Mouse (Mus musculus) brain, embryonic 14.5 days (tissue): ENCODE measurements around the gene Ikzf4. TPM values are rescaled to one million over a fixed set of nuclear protein-coding genes. Genes with fewer than 3 reads are reported as not detected.

Experiments used
- DNase-seq: peaks from one replicate; pipeline ENCODE4 v3.0.0-alpha.2; 2011; ENCODE audit warnings: low read depth
- CTCF ChIP-seq: fragments of 200-500 bp; IDR thresholded peaks from 2 replicates; pipeline ENCODE4 v1.5.1; 2012; ENCODE audit warnings: inconsistent platforms, mild to moderate bottlenecking, moderate library complexity, borderline replicate concordance; ENCODE audit not compliant: insufficient read depth, insufficient read length; ENCODE audit errors: extremely low read depth
- POLR2A ChIP-seq: fragments of 200-500 bp; IDR thresholded peaks from 2 replicates; pipeline ENCODE4 v1.6.1; 2012; ENCODE audit warnings: mild to moderate bottlenecking, inconsistent platforms, borderline replicate concordance; ENCODE audit not compliant: poor library complexity, insufficient read depth, insufficient read length, severe bottlenecking; ENCODE audit errors: extremely low read depth
- polyA plus RNA-seq: library from polyadenylated mRNA; depleted of rRNA; stranded (reverse); fragments of >200 nt; gene quantifications from 2 replicates; pipeline ENCODE4 v1.2.3, GENCODE M21; 2012

Gene Ikzf4
- polyA plus RNA-seq, 1 experiment, result 31.3 TPM

DNA sequence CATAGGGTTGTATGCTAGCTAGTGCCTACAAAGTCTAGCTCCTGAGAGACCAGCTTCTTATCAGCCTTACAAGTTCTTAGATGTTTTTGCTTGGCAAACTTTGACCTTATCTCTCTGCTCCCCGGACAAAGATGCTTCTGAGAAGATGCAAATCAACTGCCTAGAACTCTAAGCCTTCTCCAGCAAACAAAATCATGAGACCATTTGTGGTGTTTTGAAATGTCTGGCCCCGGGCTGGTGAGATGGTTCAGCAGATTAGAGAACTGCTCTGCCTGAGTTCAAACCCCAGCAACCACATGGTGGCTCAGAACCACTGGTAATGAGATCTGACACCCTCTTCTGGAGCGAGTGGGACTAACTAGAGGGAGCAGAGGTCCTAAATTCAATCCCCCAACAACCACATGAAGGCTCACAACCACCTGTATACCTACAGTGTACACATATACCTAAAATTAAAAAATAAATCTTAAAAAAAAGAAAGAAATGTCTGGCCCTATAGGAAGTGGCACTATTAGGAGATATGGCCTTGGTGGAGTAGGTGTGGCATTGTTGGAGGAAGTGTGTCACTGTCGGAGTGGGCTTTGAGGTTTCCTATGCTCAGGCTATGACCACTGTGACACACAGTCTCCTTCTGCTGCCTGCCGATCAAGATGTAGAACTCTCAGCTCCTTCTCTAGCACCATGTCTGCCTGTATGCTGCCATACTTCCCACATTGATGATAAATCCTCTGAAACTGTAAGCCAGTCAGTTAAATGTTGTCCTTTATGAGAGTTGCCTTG, 17.8 kb upstream of the Ikzf4 start:
- no peak for TF ChIP-seq POLR2A
- TF ChIP-seq CTCF, result no peak
- DNase-seq, result no peak

GRCm38 (mm10) chr10:128662465-128662864, 16.7 kb upstream of the Ikzf4 start:
- DNase-seq, result no peak
- TF ChIP-seq CTCF (no peak), POLR2A (no peak)

DNA sequence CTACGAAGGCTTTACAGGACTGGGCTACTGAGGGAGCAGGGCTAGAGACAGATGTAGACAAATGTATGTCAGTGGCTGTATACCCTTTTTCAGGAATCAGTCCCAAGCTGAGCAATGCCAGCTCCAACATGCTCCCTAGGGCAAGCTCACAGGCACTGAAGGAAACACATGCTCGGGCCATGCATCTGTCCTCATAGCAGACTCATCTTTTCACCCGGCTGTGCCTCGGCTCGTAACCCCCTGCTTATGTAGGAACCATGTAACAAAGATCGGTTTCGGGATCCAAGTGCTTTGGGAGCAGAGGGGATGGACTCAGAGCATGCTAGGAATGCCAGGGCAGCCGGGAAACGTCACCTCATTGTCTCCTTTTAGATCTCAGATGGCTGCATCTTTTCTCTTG, 13.7 kb upstream of the Ikzf4 start:
- DNase-seq, result no peak
- TF ChIP-seq CTCF (no peak), POLR2A (no peak)

DNA sequence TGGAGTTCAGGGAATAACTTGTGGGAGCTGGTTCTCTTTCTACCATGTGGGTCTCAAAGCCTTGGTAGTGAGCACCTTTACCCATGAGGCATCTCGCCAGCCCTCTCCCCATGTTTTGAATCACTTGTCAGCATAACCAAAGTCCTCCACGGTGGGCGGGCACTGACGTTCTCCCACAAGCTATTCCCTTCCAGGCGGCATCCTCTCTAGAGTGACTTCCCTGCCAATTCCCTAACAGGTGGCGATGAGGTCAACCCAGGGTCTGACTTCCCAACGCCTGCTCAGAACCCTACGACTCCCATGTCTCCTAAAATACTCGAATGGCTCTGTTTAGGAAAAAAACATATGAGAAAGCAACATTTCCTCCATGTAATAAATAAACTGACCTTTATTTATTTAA, 12.1 kb upstream of the Ikzf4 start:
- no peak for DNase-seq
- TF ChIP-seq POLR2A (no peak), CTCF (no peak)

DNA sequence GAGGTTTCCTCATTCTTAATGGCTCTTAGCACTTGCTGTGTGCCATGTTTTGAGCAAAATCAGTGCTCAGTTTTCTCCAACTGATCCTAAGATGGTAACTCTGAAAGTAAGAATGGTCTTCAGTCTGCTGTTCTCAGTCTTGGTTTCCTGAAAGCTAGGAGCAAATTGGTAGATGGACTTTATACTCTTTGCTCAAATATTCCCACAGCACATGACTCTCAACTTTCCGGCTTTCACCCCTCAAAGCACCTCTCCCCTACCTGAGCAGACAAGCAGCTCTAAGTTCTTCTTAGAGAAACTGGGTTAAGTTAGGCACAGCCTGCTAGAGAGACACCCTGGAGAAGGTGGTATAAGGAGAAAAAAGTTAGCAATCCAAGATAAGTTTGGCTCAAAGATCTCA, 10.9 kb upstream of the Ikzf4 start:
- TF ChIP-seq CTCF, result no peak
- DNase-seq, result no peak

DNA sequence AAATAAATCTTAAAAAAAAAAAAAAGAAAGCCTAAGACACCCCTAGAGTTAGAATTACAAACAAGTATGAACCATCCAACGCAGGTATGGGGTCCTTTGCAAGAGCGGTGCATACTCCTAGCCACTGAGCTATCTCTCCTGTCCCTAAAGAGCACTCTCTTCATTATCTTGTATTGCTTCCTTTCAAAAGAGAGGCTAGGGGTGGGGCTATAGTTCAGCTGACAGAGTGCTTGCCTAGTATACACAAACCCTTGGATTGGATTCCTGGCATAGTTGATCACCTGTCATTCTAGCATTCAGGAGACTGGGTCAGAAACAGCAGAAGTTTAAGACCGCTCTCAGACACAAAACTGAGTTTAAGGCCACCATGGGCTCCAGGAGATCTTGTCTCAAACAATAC, 9.5 kb upstream of the Ikzf4 start:
- no peak for DNase-seq
- no peak for TF ChIP-seq POLR2A
- no peak for TF ChIP-seq CTCF

DNA sequence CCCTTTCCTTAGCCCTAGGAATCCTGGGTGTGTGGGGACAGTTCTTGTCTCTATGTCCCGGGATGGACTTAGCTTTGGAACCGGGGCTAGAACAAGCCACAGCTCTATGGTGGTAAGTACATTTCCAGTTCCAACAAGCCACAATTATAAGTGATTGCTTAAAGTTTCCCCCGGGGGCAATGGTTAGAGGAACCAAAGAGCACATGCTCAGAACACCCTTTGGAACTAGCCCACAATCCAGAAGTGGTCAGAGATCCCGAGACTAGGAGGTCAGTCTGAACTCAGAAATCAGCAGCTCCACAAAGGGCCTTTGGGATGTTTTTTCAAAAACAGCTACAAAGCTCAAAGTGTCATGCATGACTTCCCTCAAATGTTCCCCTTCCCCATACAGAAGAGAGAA, 8.1 kb upstream of the Ikzf4 start:
- TF ChIP-seq POLR2A, result no peak
- DNase-seq, result no peak

DNA sequence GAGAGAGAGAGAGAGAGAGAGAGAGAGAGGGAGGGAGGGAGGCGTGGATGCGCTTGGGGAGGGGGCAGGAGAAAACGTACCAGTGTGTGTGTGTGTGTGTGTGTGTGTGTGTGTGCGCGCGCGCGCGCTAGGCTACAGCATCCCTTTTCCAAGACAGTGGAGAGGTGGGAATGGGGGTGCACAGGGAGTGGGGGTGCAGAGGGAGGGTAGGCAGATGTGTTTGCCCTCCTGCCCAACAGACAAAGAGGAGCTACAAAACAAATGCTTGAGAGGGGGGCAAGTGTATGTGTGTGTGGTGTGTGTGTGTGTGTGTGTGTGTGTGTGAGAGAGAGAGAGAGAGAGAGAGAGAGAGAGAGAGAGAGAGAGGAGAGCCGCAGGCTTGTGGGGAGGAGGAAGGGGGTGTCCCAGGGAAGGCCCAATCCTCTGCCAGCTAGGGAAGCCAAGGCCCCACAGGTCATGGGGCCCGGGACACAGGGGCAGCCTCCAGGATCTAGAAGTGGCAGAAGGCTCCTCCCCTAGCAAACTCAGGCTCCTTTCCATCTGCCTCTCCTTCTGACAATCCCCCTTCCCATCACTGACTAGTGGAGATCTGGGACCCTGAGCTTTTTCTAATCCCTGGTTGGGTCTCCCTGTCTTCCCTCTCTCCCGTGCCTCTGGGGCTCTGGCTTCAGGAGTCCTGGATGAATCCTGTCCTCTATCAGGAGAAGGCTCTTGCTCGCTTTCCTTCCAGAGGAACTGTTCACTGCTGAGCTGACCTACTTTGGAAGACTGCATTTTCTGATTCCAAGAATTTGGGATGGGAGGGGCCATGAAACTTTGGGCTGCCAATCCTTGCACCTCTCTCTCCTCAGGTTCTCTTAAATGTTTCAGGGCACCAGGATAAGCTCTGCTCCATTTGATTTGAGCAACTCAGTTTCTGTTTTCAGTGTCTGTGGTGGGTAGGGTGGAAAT, 623 bp upstream of the Ikzf4 start:
- DNase-seq, result peak; percentile 91
- no peak for TF ChIP-seq CTCF
- TF ChIP-seq POLR2A, result no peak

GRCm38 (mm10) chr10:128642749-128643148, 3.0 kb downstream of the Ikzf4 start:
- TF ChIP-seq POLR2A (no peak), CTCF (no peak)
- no peak for DNase-seq

GRCm38 (mm10) chr10:128641871-128642270, 3.9 kb downstream of the Ikzf4 start:
- TF ChIP-seq CTCF, result no peak
- TF ChIP-seq POLR2A, result no peak
- no peak for DNase-seq

GRCm38 (mm10) chr10:128640891-128641290, 4.9 kb downstream of the Ikzf4 start:
- no peak for TF ChIP-seq POLR2A
- no peak for TF ChIP-seq CTCF
- DNase-seq, result no peak

DNA sequence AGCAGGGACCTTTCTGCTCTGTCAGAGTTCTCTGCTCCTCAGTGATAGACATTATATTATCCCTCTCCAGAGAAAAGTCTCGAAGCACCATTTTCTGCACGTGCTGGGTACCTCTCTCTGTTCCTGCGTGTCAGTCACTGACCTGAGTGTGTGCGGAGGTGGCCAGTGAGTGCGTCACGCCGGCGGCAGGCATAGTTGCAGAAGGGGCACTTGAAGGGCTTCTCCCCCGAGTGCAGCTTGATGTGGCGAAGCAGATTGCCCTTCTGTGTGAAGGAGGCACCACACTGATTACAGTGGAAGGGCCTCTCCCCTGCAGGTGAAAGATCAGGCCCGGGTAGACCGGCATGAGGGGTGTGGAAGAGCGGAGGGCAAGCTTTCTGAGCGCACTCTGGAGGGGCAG, 5.8 kb downstream of the Ikzf4 start:
- DNase-seq, result no peak
- TF ChIP-seq CTCF (no peak), POLR2A (no peak)
